Mouse (Mus musculus) forebrain, embryonic 14.5 days (tissue): ENCODE data around the gene Adamtsl3. TPM values are rescaled to one million over a fixed set of nuclear protein-coding genes. Genes with fewer than 3 reads are reported as not detected.
A peak's percentile ranks its signal among the peaks of the same experiment; 100 is the strongest.

ENCODE experiments used
- ATAC-seq: fragments of 200-750 bp; cut with Nextera tagmentation; 2 replicates; pipeline ENCODE4 v1.8.0; 2017; ENCODE audit warnings: mild to moderate bottlenecking, moderate library complexity
- DNase-seq: peaks from one replicate; pipeline ENCODE4 v3.0.0-alpha.2; 2015; ENCODE audit warnings: low spot score
- H3K27ac ChIP-seq: fragments of 300-500 bp; sonication (generic); 2 replicates; pipeline ENCODE4 v1.5.1; 2014; ENCODE audit warnings: low read depth, mild to moderate bottlenecking, control low read depth, low read length, moderate library complexity
- H3K27me3 ChIP-seq: fragments of 300-500 bp; sonication (generic); replicated peaks from 2 replicates; pipeline ENCODE4 v1.6.1; 2014; ENCODE audit warnings: low read length, control low read depth, mixed read lengths; ENCODE audit not compliant: control insufficient read depth, insufficient read depth
- H3K36me3 ChIP-seq: fragments of 300-500 bp; sonication (generic); 2 replicates; pipeline ENCODE4 v1.6.1; 2014; ENCODE audit warnings: low read length, control low read depth; ENCODE audit not compliant: control insufficient read depth, insufficient read depth
- H3K4me1 ChIP-seq: fragments of 300-500 bp; sonication (generic); 2 replicates; pipeline ENCODE4 v1.6.1; 2014; ENCODE audit warnings: antibody characterized with exemption, low read length, control low read depth; ENCODE audit not compliant: control insufficient read depth, insufficient read depth
- H3K4me2 ChIP-seq: fragments of 300-500 bp; sonication (generic); 2 replicates; pipeline ENCODE4 v1.6.1; 2014; ENCODE audit warnings: mild to moderate bottlenecking, control low read depth, low read length
- H3K4me3 ChIP-seq: fragments of 300-500 bp; sonication (generic); 2 replicates; pipeline ENCODE4 v1.5.1; 2014; ENCODE audit warnings: low read depth, low read length, control low read depth
- H3K9ac ChIP-seq: fragments of 300-500 bp; sonication (generic); 2 replicates; pipeline ENCODE4 v1.6.1; 2014; ENCODE audit warnings: mild to moderate bottlenecking, low read length, control low read depth, moderate library complexity
- H3K9me3 ChIP-seq: fragments of 300-500 bp; sonication (generic); replicated peaks from 2 replicates; pipeline ENCODE4 v1.6.1; 2016; ENCODE audit warnings: low read length, control low read depth, mixed read lengths; ENCODE audit not compliant: control insufficient read depth
- WGBS: fragments of 180-500 bp; shearing (Covaris S2); extraction: QIAGEN DNeasy Blood & Tissue Kit; methylation state at CpG from one replicate; pipeline ENCODE4 v1.1.7; 2014; 5-methylcytosine and 5-hydroxymethylcytosine counted together
- polyA plus RNA-seq: library from polyadenylated mRNA; unstranded; fragments of >200 nt; fragmentation: Nextera tagmentation; extraction: Ambion mirVana; gene quantifications from 2 replicates; pipeline ENCODE4 v1.2.1, GENCODE M21; 2014

Adamtsl3 gene
- polyA plus RNA-seq, 1 experiment from 2014 or later = 0.51 TPM

- Histone ChIP-seq H3K27ac (no peak overlapping the region), H3K36me3 (no peaks in the 10 kb centered on the region), H3K4me3 (no peak overlapping the region), H3K9me3 (no peaks in the 10 kb centered on the region), H3K4me1 (no peaks in the 10 kb centered on the region), H3K9ac (no peak overlapping the region), H3K4me2 (no peak overlapping the region), H3K27me3 (no peaks in the 10 kb centered on the region)
- DNase-seq (peak; percentile 7), ATAC-seq (no peak)
- WGBS = 67% methylated on average over 3 of the region's 3 CpGs
These were observed 274.1 kb downstream of the Adamtsl3 start for GRCm38 (mm10) chr7:82609629-82610028.

GRCm38 (mm10) chr7:82625342-82625741 lies 289.8 kb downstream of the Adamtsl3 start:
- Histone ChIP-seq H3K9ac (no peak overlapping the region), H3K4me2 (no peak overlapping the region), H3K4me3 (no peak overlapping the region), H3K36me3 (no peaks in the 10 kb centered on the region), H3K4me1 (no peaks in the 10 kb centered on the region), H3K27me3 (no peaks in the 10 kb centered on the region), H3K27ac (no peak overlapping the region), H3K9me3 (no peaks in the 10 kb centered on the region; the same call in 1 of the 2 replicates)
- ATAC-seq (no peak), DNase-seq (no peak)
- 27% methylated on average over 7 of the region's 7 CpGs for whole genome bisulfite sequencing

- Histone ChIP-seq H3K4me2 (no peak overlapping the region), H3K27me3 (no peaks in the 10 kb centered on the region), H3K4me1 (peaks cover 3% of the 10 kb centered on the region; the same call in 1 of the 2 replicates), H3K4me3 (no peak overlapping the region), H3K36me3 (0 out of 2 replicates have a peak, but pooled peaks cover 3% of the 10 kb centered on the region), H3K9me3 (no peaks in the 10 kb centered on the region), H3K9ac (no peak overlapping the region), H3K27ac (no peak overlapping the region)
- ATAC-seq (no peak), DNase-seq (no peak)
- WGBS = 92% methylated on average over 3 of the region's 3 CpGs
These were observed 311.7 kb downstream of the Adamtsl3 start for GRCm38 (mm10) chr7:82647183-82647582.

- WGBS = 33% methylated on average over 4 of the region's 4 CpGs
- no peak overlapping the region for H3K27ac ChIP-seq
These were observed 312.4 kb downstream of the Adamtsl3 start for GRCm38 (mm10) chr7:82647909-82648308.

GRCm38 (mm10) chr7:82648353-82649080 lies 313.0 kb downstream of the Adamtsl3 start, which contains the start of the genes Saxo2 and Efl1:
Gene Saxo2 (minus strand): TSS chr7:82648528.
Gene Efl1 (plus strand): TSS chr7:82648614.
- peak within 1 kb of the TSS; percentile 59 for H3K4me3 ChIP-seq
- no peaks in the 10 kb centered on the region for H3K27me3 ChIP-seq
- H3K4me1 ChIP-seq = peaks cover 3% of the 10 kb centered on the region; the same call in 1 of the 2 replicates
- ATAC-seq = peak; percentile 100
- no peak within 1 kb of the TSS for H3K27ac ChIP-seq
- H3K9ac ChIP-seq = peak within 1 kb of the TSS; percentile 73
- peak within 1 kb of the TSS; percentile 63 for H3K4me2 ChIP-seq
- H3K36me3 ChIP-seq = 0 out of 2 replicates have a peak, but pooled peaks cover 6% of the 10 kb centered on the region
- WGBS = under 1% methylated on average over 44 of the region's 46 CpGs
- H3K9me3 ChIP-seq = no peaks in the 10 kb centered on the region
- DNase-seq = peak; percentile 97

More at GRCm38 (mm10) chr7:82647909-82648308, 312.4 kb downstream of the Adamtsl3 start:
- H3K9me3 ChIP-seq = no peaks in the 10 kb centered on the region
- H3K4me3 ChIP-seq = peak overlapping the region; percentile 59
- H3K9ac ChIP-seq = peak overlapping the region; percentile 73
- H3K4me1 ChIP-seq = peaks cover 3% of the 10 kb centered on the region; the same call in 1 of the 2 replicates
- peak; percentile 6 for DNase-seq
- H3K4me2 ChIP-seq = peak overlapping the region; percentile 63
- no peaks in the 10 kb centered on the region for H3K27me3 ChIP-seq
- ATAC-seq = no peak
- H3K36me3 ChIP-seq = 0 out of 2 replicates have a peak, but pooled peaks cover 4% of the 10 kb centered on the region

- WGBS = 19% methylated on average over 6 of the region's 6 CpGs
- peak overlapping the region; percentile 73 for H3K9ac ChIP-seq
- 0 out of 2 replicates have a peak, but pooled peaks cover 6% of the 10 kb centered on the region for H3K36me3 ChIP-seq
- H3K9me3 ChIP-seq = no peaks in the 10 kb centered on the region
- no peak overlapping the region for H3K27ac ChIP-seq
- DNase-seq (no peak), ATAC-seq (peak; percentile 4; the same call in 1 of the 2 replicates)
- H3K4me2 ChIP-seq = peak overlapping the region; percentile 63
- H3K4me3 ChIP-seq = peak overlapping the region; percentile 59
- no peaks in the 10 kb centered on the region for H3K27me3 ChIP-seq
- H3K4me1 ChIP-seq = peaks cover 3% of the 10 kb centered on the region; the same call in 1 of the 2 replicates
These were observed 313.6 kb downstream of the Adamtsl3 start for GRCm38 (mm10) chr7:82649081-82649445.

Other genes with a start within 250 kb of the Adamtsl3 start
- gene Sh3gl3, start 161.9 kb upstream of the Adamtsl3 start, polyA plus RNA-seq = 49.9 and 56.2 TPM in 2 replicates